Mouse (Mus musculus) midbrain, embryonic 16.5 days (tissue): Measurements from ENCODE around the gene Dusp13. TPM values are rescaled to one million over a fixed set of nuclear protein-coding genes. Genes with fewer than 3 reads are reported as not detected.

Source experiments
- ATAC-seq: fragments of 200-750 bp; cut with Nextera tagmentation; 2 replicates; pipeline ENCODE4 v1.8.0; 2017; ENCODE audit warnings: moderate TSS enrichment
- H3K27ac ChIP-seq: fragments of 300-500 bp; sonication (generic); 2 replicates; pipeline ENCODE4 v1.5.1; 2014; ENCODE audit warnings: mild to moderate bottlenecking, low read length, mixed read lengths
- H3K27me3 ChIP-seq: fragments of 300-500 bp; sonication (generic); 2 replicates; pipeline ENCODE4 v1.6.1; 2014; ENCODE audit warnings: low read depth, low read length, mixed read lengths; ENCODE audit not compliant: control insufficient read depth, insufficient read depth
- H3K36me3 ChIP-seq: fragments of 300-500 bp; sonication (generic); 2 replicates; pipeline ENCODE4 v1.6.1; 2014; ENCODE audit warnings: mild to moderate bottlenecking, low read length, moderate library complexity, mixed read lengths; ENCODE audit not compliant: control insufficient read depth, insufficient read depth
- H3K4me1 ChIP-seq: fragments of 300-500 bp; sonication (generic); 2 replicates; pipeline ENCODE4 v1.6.1; 2014; ENCODE audit warnings: mild to moderate bottlenecking, low read length, mixed read lengths; ENCODE audit not compliant: control insufficient read depth, insufficient read depth
- H3K4me2 ChIP-seq: fragments of 300-500 bp; sonication (generic); 2 replicates; pipeline ENCODE4 v1.6.1; 2014; ENCODE audit warnings: mild to moderate bottlenecking, low read length, mixed read lengths
- H3K4me3 ChIP-seq: fragments of 300-500 bp; sonication (generic); 2 replicates; pipeline ENCODE4 v1.5.1; 2014; ENCODE audit warnings: low read depth, mild to moderate bottlenecking, low read length, moderate library complexity, mixed read lengths
- H3K9ac ChIP-seq: fragments of 300-500 bp; sonication (generic); 2 replicates; pipeline ENCODE4 v1.6.1; 2014; ENCODE audit warnings: low read depth, low read length, mixed read lengths
- H3K9me3 ChIP-seq: fragments of 300-500 bp; sonication (generic); replicated peaks from 2 replicates; pipeline ENCODE4 v1.6.1; 2014; ENCODE audit warnings: mild to moderate bottlenecking, low read length, mixed read lengths; ENCODE audit not compliant: control insufficient read depth, poor library complexity, severe bottlenecking
- WGBS: fragments of 180-500 bp; shearing (Covaris S2); extraction: QIAGEN DNeasy Blood & Tissue Kit; methylation state at CpG from one replicate; pipeline ENCODE4 v1.1.7; 2014; 5-methylcytosine and 5-hydroxymethylcytosine counted together
- polyA plus RNA-seq: library from polyadenylated mRNA; unstranded; fragments of >200 nt; fragmentation: Nextera tagmentation; extraction: Ambion mirVana; gene quantifications from 2 replicates; pipeline ENCODE4 v1.2.1, GENCODE M21; 2015

The Dusp13 gene
- polyA plus RNA-seq, 1 experiment from 2014 or later = not detected

DNA sequence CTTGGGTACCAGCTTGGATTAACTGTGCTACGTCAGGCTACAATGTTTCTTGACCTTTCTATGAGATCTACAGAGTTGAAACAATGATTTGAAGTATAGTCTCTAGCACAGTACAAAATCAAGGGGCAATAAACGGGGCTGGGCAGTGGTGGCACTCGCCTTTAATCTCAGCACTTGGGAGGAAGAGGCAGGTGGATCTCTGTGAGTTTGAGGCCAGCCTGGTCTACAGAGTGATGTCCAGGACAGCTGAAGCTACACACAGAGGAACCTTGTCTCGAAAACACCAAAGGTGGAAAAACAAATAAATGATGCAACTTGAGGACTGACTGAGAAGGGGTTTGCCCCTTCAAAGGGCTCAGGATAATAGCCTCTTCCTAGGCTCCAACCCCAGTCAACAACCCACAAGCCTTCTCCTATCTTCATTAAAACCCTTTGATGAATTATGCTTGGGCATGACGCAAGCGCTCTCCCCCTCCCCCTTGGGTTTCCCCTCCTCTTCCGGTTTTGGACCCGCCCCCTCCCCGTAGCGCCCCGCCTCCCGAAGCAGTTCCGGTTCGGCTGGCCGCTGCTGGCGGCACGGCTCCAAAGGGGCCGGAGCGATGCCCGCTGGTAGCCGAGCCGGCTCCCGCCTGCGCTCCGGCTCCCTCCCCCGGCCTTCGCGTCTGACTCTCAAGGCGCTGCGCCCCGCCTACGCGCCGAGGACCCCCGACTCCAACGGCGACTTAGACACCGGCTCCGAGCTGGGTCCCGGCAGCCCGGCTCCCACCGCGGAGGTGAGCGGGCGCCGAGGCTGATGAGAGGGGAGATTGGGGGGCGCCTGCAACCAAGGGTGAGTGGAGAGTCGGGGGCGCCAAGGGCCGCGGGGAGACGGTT, 737 bp downstream of the Dusp13 start, which contains the start of gene Samd8:
Gene Samd8, plus strand, starts transcription at position 524 of the 873 bp plus-strand sequence.
- peak within 1 kb of the TSS; percentile 87 for H3K9ac ChIP-seq
- H3K27ac ChIP-seq = peak within 1 kb of the TSS; percentile 89
- peaks cover 19% of the 10 kb centered on the region for H3K4me1 ChIP-seq
- no peaks in the 10 kb centered on the region for H3K9me3 ChIP-seq
- H3K4me2 ChIP-seq = peak within 1 kb of the TSS; percentile 70
- peak; percentile 89 for ATAC-seq
- no peaks in the 10 kb centered on the region for H3K27me3 ChIP-seq
- H3K4me3 ChIP-seq = peak within 1 kb of the TSS; percentile 84
- WGBS = 5% methylated on average over 51 of the region's 52 CpGs
- H3K36me3 ChIP-seq = no peaks in the 10 kb centered on the region

DNA sequence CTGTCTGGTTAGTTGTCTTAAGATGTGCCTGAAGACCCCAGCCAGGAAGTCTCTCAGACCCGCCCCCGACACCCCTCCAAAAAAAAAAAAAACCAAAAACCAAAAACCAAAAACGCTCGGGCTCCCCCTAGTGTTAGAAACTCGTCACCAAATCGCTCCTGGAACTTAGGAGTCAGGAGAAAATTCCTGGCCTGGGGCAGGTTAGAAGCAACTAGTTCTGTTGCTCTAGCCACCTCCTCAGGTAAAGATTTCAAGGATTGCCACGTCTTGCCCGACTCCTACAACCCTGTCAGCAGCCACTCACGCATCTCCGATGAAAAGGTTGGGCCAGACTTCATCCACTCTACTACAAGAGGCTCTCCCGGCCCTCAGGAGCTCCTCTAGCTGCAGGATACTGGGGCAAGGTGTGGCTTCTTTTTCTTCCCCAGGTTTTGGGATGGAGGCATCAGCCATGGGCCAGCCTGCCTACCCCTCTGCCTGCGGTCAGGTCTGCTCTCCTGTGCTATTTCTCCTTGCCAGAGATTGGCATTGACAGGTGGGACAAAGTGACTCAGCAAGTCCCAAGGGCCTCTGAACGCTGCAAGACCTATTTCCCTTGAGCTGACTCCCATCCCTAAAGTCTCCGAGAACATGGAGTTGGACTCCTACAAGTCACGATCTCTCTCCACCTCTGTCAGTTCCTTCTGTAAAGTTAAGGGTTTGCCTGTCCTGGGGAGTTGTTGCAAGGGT, 2.7 kb downstream of the Dusp13 start:
- Histone ChIP-seq H3K4me3 (no peak overlapping the region), H3K27me3 (no peaks in the 10 kb centered on the region), H3K36me3 (no peaks in the 10 kb centered on the region), H3K27ac (no peak overlapping the region), H3K9ac (no peak overlapping the region), H3K4me2 (no peak overlapping the region), H3K9me3 (no peaks in the 10 kb centered on the region), H3K4me1 (peaks cover 16% of the 10 kb centered on the region)
- ATAC-seq = no peak
- whole genome bisulfite sequencing = 49% methylated on average over 15 of the region's 15 CpGs

- Histone ChIP-seq H3K9me3 (no peaks in the 10 kb centered on the region), H3K9ac (no peak overlapping the region), H3K36me3 (no peaks in the 10 kb centered on the region), H3K4me1 (peaks cover 12% of the 10 kb centered on the region), H3K27me3 (no peaks in the 10 kb centered on the region), H3K27ac (no peak overlapping the region), H3K4me2 (no peak overlapping the region), H3K4me3 (no peak overlapping the region)
- 78% methylated on average over 14 of the region's 14 CpGs for WGBS
- no peak for ATAC-seq
Measured at GRCm38 (mm10) chr14:21747436-21748141, 3.4 kb downstream of the Dusp13 start.

GRCm38 (mm10) chr14:21746846-21747245, 4.1 kb downstream of the Dusp13 start:
- Histone ChIP-seq H3K4me1 (peaks cover 5% of the 10 kb centered on the region), H3K36me3 (no peaks in the 10 kb centered on the region), H3K27ac (no peak overlapping the region), H3K4me2 (no peak overlapping the region), H3K4me3 (no peak overlapping the region), H3K27me3 (no peaks in the 10 kb centered on the region), H3K9ac (no peak overlapping the region), H3K9me3 (no peaks in the 10 kb centered on the region)
- WGBS = 88% methylated on average over 2 of the region's 2 CpGs
- ATAC-seq = no peak

DNA sequence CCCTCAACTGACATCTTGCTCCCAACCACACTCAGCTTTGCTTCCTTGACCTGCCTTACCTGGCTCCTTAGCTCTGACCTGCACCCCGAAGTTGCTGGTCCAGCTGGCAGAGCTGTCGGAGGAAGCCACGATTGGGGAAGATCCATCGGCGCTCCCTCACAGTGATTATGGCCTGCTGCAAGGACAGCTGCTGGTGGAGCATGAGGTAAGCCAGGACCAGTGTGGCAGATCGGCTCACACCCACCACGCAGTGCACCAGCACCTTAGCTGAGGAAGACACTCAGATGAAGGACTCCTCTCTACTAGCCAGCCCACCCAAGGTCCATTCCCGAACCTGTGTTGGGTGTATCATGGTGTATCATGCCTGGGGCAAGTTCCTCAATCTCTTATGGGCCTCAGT, 4.7 kb downstream of the Dusp13 start:
- H3K4me1 ChIP-seq = no peaks in the 10 kb centered on the region
- H3K27me3 ChIP-seq = no peaks in the 10 kb centered on the region; the same call in 1 of the 2 replicates

DNA sequence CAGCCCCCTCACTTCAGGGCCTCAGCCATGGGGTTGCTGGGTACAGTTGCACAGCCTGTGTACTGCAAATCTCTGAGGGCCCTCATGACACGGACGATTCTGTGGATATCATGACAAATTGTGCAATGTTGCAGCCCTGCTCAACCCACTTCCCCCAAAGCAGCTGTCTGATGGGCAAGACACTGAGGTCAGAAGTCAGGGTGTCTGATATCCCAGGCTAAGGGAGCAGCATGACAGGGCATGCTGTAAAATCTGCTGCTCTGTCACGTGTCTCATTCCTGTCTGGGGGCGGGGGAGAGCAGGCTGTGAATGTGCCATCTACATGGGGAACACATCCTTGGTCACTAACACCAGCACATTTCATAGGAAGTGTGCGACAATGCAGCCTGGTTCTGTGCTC, 5.8 kb downstream of the Dusp13 start:
- Histone ChIP-seq H3K4me3 (no peak overlapping the region), H3K27ac (no peak overlapping the region), H3K27me3 (no peaks in the 10 kb centered on the region; the same call in 1 of the 2 replicates), H3K9me3 (no peaks in the 10 kb centered on the region), H3K36me3 (no peaks in the 10 kb centered on the region), H3K9ac (no peak overlapping the region), H3K4me1 (no peaks in the 10 kb centered on the region), H3K4me2 (no peak overlapping the region)
- WGBS = 82% methylated on average over 5 of the region's 5 CpGs
- no peak for ATAC-seq

More for the DNA sequence above, 4.7 kb downstream of the Dusp13 start:
- Histone ChIP-seq H3K27ac (no peak overlapping the region), H3K9ac (no peak overlapping the region), H3K4me3 (no peak overlapping the region), H3K4me2 (no peak overlapping the region), H3K9me3 (no peaks in the 10 kb centered on the region), H3K36me3 (no peaks in the 10 kb centered on the region)
- WGBS = 90% methylated on average over 8 of the region's 8 CpGs
- no peak for ATAC-seq

- WGBS = 82% methylated on average over 1 of the region's 1 CpGs
- H3K36me3 ChIP-seq = no peaks in the 10 kb centered on the region
- no peak overlapping the region for H3K9ac ChIP-seq
- no peak overlapping the region for H3K27ac ChIP-seq
- ATAC-seq = no peak
- no peak overlapping the region for H3K4me3 ChIP-seq
- no peaks in the 10 kb centered on the region; the same call in 1 of the 2 replicates for H3K27me3 ChIP-seq
- no peaks in the 10 kb centered on the region for H3K4me1 ChIP-seq
- H3K4me2 ChIP-seq = no peak overlapping the region
- no peaks in the 10 kb centered on the region for H3K9me3 ChIP-seq
Measured at GRCm38 (mm10) chr14:21744169-21744568, 6.8 kb downstream of the Dusp13 start.

- ATAC-seq = no peak
- Histone ChIP-seq H3K4me1 (no peaks in the 10 kb centered on the region), H3K9ac (no peak overlapping the region), H3K9me3 (no peaks in the 10 kb centered on the region), H3K27ac (no peak overlapping the region), H3K4me2 (no peak overlapping the region), H3K36me3 (no peaks in the 10 kb centered on the region), H3K27me3 (no peaks in the 10 kb centered on the region; the same call in 1 of the 2 replicates), H3K4me3 (no peak overlapping the region)
- WGBS = 94% methylated on average over 4 of the region's 4 CpGs
Measured at GRCm38 (mm10) chr14:21742441-21742840, 8.5 kb downstream of the Dusp13 start.
